Mouse (Mus musculus) spleen, adult 2 months (tissue): Measurements from ENCODE around the gene Leo1.

ENCODE experiments used
- CTCF ChIP-seq: fragments of 200-500 bp; IDR thresholded peaks from 2 replicates; pipeline ENCODE4 v1.5.1; 2011; ENCODE audit warnings: mild to moderate bottlenecking, inconsistent platforms; ENCODE audit not compliant: insufficient read depth, insufficient read length, insufficient replicate concordance; ENCODE audit errors: extremely low read depth
- POLR2A ChIP-seq: fragments of 200-500 bp; IDR thresholded peaks from 2 replicates; pipeline ENCODE4 v1.6.1; 2011; ENCODE audit warnings: low read depth, low read length, inconsistent platforms

DNA sequence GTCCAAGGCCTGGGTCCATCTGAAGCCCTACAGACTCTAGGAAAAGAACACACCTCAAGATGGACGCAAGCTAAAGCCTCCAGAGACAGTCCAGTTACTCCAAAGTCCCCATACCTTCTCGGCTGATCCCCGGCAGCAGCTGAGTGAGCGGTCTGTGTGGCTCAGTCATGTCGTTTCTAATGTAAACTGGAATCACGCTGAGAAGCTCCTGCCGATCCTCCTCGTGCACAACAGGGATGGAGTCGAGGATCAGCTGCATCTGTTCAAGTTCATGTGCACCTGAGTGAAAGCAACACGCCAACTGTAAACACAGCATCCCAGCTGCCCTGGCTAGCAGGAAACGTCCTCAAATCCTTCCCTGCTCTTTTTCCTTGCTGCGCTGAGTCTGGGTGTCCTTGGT, 48.1 kb upstream of the Leo1 start:
- TF ChIP-seq CTCF (no peak), POLR2A (no peak)
